Mouse (Mus musculus) testis, adult 2 months (tissue): ENCODE measurements around the gene 1700025G04Rik. TPM values are rescaled to one million over a fixed set of nuclear protein-coding genes. Genes with fewer than 3 reads are reported as not detected.

ENCODE experiments used
- H3K27ac ChIP-seq: fragments of 200-500 bp; 2 replicates; pipeline ENCODE4 v1.5.1; 2012; ENCODE audit warnings: low read depth, low read length; ENCODE audit not compliant: control insufficient read depth, insufficient read depth
- H3K27me3 ChIP-seq: fragments of 200-500 bp; 2 replicates; pipeline ENCODE4 v1.6.1; 2012; ENCODE audit warnings: mild to moderate bottlenecking, low read length, moderate library complexity; ENCODE audit not compliant: control insufficient read depth, insufficient read depth
- H3K36me3 ChIP-seq: fragments of 200-500 bp; 2 replicates; pipeline ENCODE4 v1.6.1; 2012; ENCODE audit warnings: mild to moderate bottlenecking, low read length; ENCODE audit not compliant: control insufficient read depth, insufficient read depth
- H3K4me1 ChIP-seq: fragments of 200-500 bp; 2 replicates; pipeline ENCODE4 v1.6.1; 2012; ENCODE audit warnings: low read length; ENCODE audit not compliant: control insufficient read depth, insufficient read depth
- H3K4me3 ChIP-seq: fragments of 200-500 bp; 2 replicates; pipeline ENCODE4 v1.5.1; 2012; ENCODE audit warnings: low read depth, mild to moderate bottlenecking, low read length, moderate library complexity, mixed read lengths; ENCODE audit not compliant: control insufficient read depth
- CTCF ChIP-seq: fragments of 200-500 bp; IDR thresholded peaks from 2 replicates; pipeline ENCODE4 v1.5.1; 2012; ENCODE audit warnings: low read depth, mild to moderate bottlenecking, inconsistent platforms, low read length, moderate library complexity; ENCODE audit not compliant: control insufficient read depth, insufficient read depth, insufficient replicate concordance
- POLR2A ChIP-seq: fragments of 200-500 bp; IDR thresholded peaks from 2 replicates; pipeline ENCODE4 v1.6.1; 2012; ENCODE audit warnings: low read depth, mild to moderate bottlenecking, inconsistent platforms, low read length, moderate library complexity; ENCODE audit not compliant: control insufficient read depth
- polyA plus RNA-seq: library from polyadenylated mRNA; depleted of rRNA; stranded (reverse); fragments of >200 nt; gene quantifications from 2 replicates; pipeline ENCODE4 v1.2.3, GENCODE M21; 2012

Gene 1700025G04Rik
- polyA plus RNA-seq, 1 experiment = 12.0 TPM

DNA sequence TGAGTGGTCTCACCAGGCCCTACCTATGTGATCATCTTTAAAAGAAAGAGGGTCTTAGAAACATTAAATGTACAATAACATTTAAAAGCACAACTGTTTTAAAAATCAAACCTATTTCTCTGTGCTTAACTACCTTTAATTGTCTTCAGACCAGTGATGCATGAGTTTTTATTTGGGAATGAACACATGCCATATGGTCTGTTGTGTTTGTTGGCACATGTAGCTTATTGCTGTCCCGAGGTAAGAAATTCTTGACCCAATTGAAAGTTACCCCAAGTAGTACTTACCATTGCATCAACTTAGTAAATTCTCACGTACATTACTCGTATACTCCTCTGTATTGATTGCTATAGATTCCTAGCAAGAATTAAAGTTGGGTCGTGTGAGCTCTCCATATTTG lies 254.7 kb downstream of the 1700025G04Rik start:
- Histone ChIP-seq H3K27me3 (no peaks in the 10 kb centered on the region), H3K27ac (no peak overlapping the region), H3K36me3 (no peaks in the 10 kb centered on the region), H3K4me1 (no peaks in the 10 kb centered on the region), H3K4me3 (no peak overlapping the region)
- TF ChIP-seq CTCF = no peak
- TF ChIP-seq POLR2A = no peak

DNA sequence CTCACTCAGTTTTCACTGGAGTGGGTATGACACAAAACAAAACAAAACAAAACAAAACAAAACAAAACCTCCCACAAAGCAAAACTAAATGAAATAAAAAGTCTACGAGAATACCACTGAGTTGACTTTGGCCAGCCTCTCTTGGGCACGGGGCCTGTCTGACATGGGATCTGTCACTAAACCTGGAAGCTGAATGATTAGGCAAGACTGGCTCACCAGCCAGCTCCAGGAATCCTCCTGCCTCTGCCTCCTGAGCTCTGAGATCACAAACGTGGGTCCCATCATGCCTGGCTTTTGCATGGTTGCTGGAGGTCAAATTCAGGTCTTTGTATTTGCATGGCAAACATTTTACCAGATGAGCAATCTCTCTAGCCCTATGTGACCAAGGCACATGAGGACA lies 258.1 kb downstream of the 1700025G04Rik start:
- H3K27me3 ChIP-seq = no peaks in the 10 kb centered on the region
- H3K4me3 ChIP-seq = no peak overlapping the region
- no peaks in the 10 kb centered on the region for H3K4me1 ChIP-seq
- TF ChIP-seq CTCF (no peak), POLR2A (no peak)
- no peaks in the 10 kb centered on the region for H3K36me3 ChIP-seq
- H3K27ac ChIP-seq = no peak overlapping the region

DNA sequence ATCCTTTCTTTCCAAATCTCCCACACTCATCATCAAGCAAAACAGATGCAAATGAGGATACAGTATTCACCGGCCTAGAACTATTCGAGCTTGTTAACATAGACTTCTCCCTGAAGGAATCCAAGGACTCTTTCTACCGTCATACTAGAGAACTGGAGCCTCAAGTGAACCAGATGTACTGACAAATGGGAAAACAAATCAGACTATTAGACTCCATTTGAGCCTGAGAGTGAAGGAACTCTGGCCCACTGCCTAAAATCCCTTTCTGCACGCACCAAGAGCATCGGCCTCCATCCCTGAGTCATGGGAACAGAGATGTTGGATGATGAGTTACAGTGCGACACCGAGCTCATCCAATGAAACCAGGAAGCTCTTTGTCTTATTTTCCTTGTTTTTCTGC lies 264.9 kb downstream of the 1700025G04Rik start:
- Histone ChIP-seq H3K36me3 (no peaks in the 10 kb centered on the region), H3K4me3 (no peak overlapping the region), H3K4me1 (no peaks in the 10 kb centered on the region), H3K27ac (no peak overlapping the region), H3K27me3 (no peaks in the 10 kb centered on the region)
- TF ChIP-seq CTCF (no peak), POLR2A (no peak)

DNA sequence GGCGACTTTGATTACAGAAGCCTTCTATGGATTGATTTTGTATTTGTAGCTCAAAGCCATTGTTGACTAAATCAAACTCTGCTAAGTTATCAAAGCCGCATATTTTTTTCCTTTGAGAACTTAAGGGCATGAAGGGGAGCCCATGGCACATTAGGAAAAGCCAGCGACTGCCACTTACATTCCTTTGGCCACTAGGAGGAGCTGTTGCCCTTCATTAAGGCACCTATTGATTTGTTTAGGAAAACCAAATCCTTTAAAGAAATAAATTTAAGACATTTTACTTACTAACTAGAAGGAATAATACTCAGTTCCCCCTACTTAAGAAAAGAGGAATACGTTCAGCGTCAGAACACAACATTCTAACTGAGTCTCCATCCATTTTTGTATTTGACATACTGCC lies 269.5 kb downstream of the 1700025G04Rik start:
- TF ChIP-seq CTCF (no peak), POLR2A (no peak)
- no peaks in the 10 kb centered on the region for H3K27me3 ChIP-seq
- no peak overlapping the region for H3K27ac ChIP-seq
- H3K36me3 ChIP-seq = no peaks in the 10 kb centered on the region; the same call in 1 of the 2 replicates
- H3K4me3 ChIP-seq = no peak overlapping the region
- H3K4me1 ChIP-seq = no peaks in the 10 kb centered on the region

DNA sequence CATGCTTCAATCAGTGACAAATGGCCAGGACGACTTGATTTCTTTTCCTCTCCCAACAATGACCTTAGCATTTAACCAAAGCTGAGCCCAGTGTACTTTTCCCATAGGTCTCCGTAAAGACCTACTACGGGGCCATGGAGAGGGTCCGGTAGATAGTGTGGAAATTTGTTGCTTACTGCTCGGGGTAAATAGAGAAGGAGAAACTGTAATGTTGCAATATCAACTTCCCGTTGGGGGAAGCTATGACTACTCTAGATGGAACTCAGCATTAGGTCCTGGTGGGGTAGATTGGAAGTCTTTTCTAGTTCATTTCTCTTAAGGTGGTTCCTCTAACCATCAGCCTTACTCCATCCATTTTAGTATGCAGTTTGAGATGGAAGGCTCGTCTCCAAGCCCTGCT lies 270.7 kb downstream of the 1700025G04Rik start:
- Histone ChIP-seq H3K4me3 (no peak overlapping the region), H3K27ac (no peak overlapping the region), H3K36me3 (no peaks in the 10 kb centered on the region; the same call in 1 of the 2 replicates), H3K4me1 (no peaks in the 10 kb centered on the region), H3K27me3 (no peaks in the 10 kb centered on the region)
- TF ChIP-seq CTCF (no peak), POLR2A (no peak)

DNA sequence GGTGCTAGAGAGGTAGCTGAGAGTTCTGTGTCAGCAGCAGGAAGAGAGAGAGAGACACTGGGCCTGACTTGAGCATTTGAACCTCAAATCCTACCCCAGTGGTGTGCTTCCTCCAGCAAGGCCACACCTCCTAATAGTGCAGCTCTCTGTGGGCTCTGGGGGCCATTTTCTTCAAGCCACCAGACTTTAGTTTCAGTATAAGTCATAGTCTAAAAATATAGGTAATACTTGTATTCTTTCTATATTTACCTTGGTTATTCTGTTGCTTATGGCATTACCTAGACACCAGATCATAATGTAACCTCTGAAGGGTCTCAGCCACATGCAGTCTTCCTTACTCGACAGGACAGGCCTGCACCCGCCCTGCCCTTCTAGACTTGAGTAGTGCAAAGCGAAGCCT lies 273.9 kb downstream of the 1700025G04Rik start:
- Histone ChIP-seq H3K4me3 (no peak overlapping the region), H3K4me1 (no peaks in the 10 kb centered on the region), H3K36me3 (peaks cover 2% of the 10 kb centered on the region), H3K27ac (no peak overlapping the region), H3K27me3 (no peaks in the 10 kb centered on the region)
- TF ChIP-seq POLR2A (no peak), CTCF (no peak)

DNA sequence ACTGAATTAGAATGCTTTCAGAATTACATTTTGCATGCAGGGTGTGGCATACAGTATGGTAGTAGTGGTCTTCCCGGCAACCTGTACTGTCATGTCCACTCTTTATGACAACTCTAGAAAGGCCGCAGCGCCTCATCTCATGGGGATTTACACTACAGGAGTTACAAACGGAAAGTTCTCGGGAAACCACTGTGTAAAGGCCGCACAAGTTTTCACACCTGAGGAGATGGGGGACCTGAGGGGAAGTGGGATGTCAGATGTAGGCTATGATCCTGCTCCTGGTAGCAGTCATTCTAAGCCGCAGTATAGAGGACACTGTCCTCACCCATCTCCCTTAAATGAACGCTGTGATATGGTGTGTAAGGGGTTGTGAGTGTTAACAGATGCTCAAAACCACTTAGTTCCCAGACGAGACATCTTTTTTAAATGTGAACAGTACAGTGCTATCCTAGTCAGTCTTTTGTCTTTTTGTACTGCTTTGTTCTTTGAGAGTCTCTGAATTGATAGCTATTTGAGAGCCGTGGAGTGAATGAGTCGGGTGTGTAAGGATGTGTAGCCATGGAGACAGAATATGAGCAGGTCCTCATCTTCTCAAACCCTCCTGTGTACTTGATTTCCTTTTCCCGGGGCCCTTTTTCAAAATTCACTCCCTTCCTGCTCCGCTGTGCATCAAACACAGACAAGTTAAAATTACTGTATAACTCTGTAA lies 277.8 kb downstream of the 1700025G04Rik start:
- H3K27me3 ChIP-seq = no peaks in the 10 kb centered on the region
- H3K36me3 ChIP-seq = peaks cover 4% of the 10 kb centered on the region
- H3K4me3 ChIP-seq = no peak overlapping the region
- no peak overlapping the region for H3K27ac ChIP-seq
- H3K4me1 ChIP-seq = no peaks in the 10 kb centered on the region
- TF ChIP-seq POLR2A = no peak

DNA sequence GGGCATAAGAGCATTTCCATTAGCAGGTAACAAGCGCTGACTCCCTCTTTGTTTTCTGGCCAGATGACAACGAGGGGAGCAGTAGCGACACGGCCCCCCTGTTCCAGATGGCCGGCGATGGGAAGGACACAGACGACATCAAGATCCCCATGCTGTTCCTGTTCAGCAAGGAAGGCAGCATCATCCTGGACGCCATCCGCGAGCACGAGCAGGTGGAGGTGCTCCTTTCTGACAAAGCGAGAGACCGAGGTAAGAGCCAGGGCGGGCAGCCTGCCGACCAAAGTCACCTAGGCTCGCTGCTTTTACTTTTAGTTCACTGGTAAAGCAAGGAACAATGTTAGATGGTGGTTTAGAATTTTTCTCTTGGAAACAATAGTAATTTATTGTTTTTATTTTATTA lies 278.5 kb downstream of the 1700025G04Rik start:
- TF ChIP-seq POLR2A (no peak), CTCF (no peak)
- Histone ChIP-seq H3K27ac (no peak overlapping the region), H3K36me3 (peaks cover 4% of the 10 kb centered on the region), H3K4me1 (no peaks in the 10 kb centered on the region), H3K27me3 (no peaks in the 10 kb centered on the region), H3K4me3 (no peak overlapping the region)
